Mouse (Mus musculus): ENCODE results near the gene Gtdc1.

- TF ChIP-seq POLR2A (IDR thresholded peaks at IDR 0.05; ENCODE audit: insufficient read depth, low read depth, low read length) (no peak), CTCF (IDR thresholded peaks at IDR 0.05; ENCODE audit: insufficient read depth, low read depth, low read length) (no peak)
These were observed 123.0 kb downstream of the Gtdc1 start for GRCm38 (mm10) chr2:44804497-44804896.
